ENCODE assay signal across 7 mouse cellular contexts in genomic region chr15:89140048-89140658, GRCm38 (mm10). TPM values are rescaled to one million over a fixed set of nuclear protein-coding genes. Genes with fewer than 3 reads are reported as not detected.
DNase-seq lines count a peak whose midpoint lies in the region; ATAC-seq and TF ChIP-seq lines count a peak whose summit lies in the region.

No protein-coding gene starts in this region.

- WGBS in forebrain, embryonic 15.5 days: under 1% methylated on average over 53 of the region's 53 CpGs
- WGBS in hindbrain, embryonic 10.5 days: under 1% methylated on average over 53 of the region's 53 CpGs
- WGBS in midbrain, embryonic 11.5 days: under 1% methylated on average over 53 of the region's 53 CpGs

- H3K9ac ChIP-seq in ES-E14 (ENCODE audit: insufficient read depth, low read depth, low read length, poor library complexity, severe bottlenecking): peak overlapping the region; percentile 84
- H3K9ac ChIP-seq in forebrain, embryonic 15.5 days (replicated peaks): peak overlapping the region; percentile 57
- peak overlapping the region; percentile 86 for H3K9ac ChIP-seq in midbrain, embryonic 11.5 days (ENCODE audit: low read length)

- H3K36me3 ChIP-seq in ES-E14 (ENCODE audit: control insufficient read depth, insufficient read depth, low read length, poor library complexity, severe bottlenecking): peaks cover 4% of the 10 kb centered on the region; the same call in 1 of the 2 replicates
- H3K36me3 ChIP-seq in forebrain, embryonic 15.5 days: peaks cover 6% of the 10 kb centered on the region; the same call in 1 of the 2 replicates
- peaks cover 34% of the 10 kb centered on the region for H3K36me3 ChIP-seq in hindbrain, embryonic 10.5 days
- peaks cover 10% of the 10 kb centered on the region for H3K36me3 ChIP-seq in midbrain, embryonic 11.5 days (ENCODE audit: control insufficient read depth, insufficient read depth, low read length)

- ATAC-seq in forebrain, embryonic 15.5 days (replicated peaks): peak; percentile 57
- peak; percentile 43 for ATAC-seq in midbrain, embryonic 11.5 days (ENCODE audit: low FRiP score)

- H3K27ac ChIP-seq in ES-E14 (ENCODE audit: insufficient read depth, low read depth, low read length, poor library complexity, severe bottlenecking): no peak overlapping the region
- H3K27ac ChIP-seq in forebrain, embryonic 15.5 days (replicated peaks): no peak overlapping the region
- peak overlapping the region; percentile 88 for H3K27ac ChIP-seq in hindbrain, embryonic 10.5 days
- peak overlapping the region; percentile 40 for H3K27ac ChIP-seq in midbrain, embryonic 11.5 days (ENCODE audit: low read depth, low read length)

- H3K4me3 ChIP-seq in ES-E14 (ENCODE audit: insufficient read depth in 1 of 2, low read depth in 1 of 2, low read length in 2 of 2, poor library complexity in 1 of 2, severe bottlenecking in 1 of 2): peak overlapping the region; percentile 69 to 88
- peak overlapping the region; percentile 42 for H3K4me3 ChIP-seq in forebrain, embryonic 15.5 days
- peak overlapping the region; percentile 66 for H3K4me3 ChIP-seq in hindbrain, embryonic 10.5 days
- peak overlapping the region; percentile 65 for H3K4me3 ChIP-seq in midbrain, embryonic 11.5 days (ENCODE audit: low read depth, low read length)

- H3K27me3 ChIP-seq in forebrain, embryonic 15.5 days: peaks cover 9% of the 10 kb centered on the region; the same call in 1 of the 2 replicates
- peaks cover 32% of the 10 kb centered on the region for H3K27me3 ChIP-seq in hindbrain, embryonic 10.5 days (ENCODE audit: insufficient read depth, poor library complexity, severe bottlenecking)
- no peaks in the 10 kb centered on the region; the same call in 1 of the 2 replicates for H3K27me3 ChIP-seq in midbrain, embryonic 11.5 days (ENCODE audit: control insufficient read depth, insufficient read depth, low read length)

- intact Hi-C loops in left cerebral cortex, postnatal 14 days (cut with DNase I): no loop called here

- H3K4me1 ChIP-seq in ES-E14 (ENCODE audit: control insufficient read depth in 2 of 2, insufficient read depth in 2 of 2, low read length in 2 of 2, poor library complexity in 1 of 2): peaks cover 0 to 11% of the 10 kb centered on the region in 2 experiments; a peak in 1 of 4 replicates
- H3K4me1 ChIP-seq in forebrain, embryonic 15.5 days: peaks cover 19% of the 10 kb centered on the region
- peaks cover 52% of the 10 kb centered on the region for H3K4me1 ChIP-seq in hindbrain, embryonic 10.5 days (replicated peaks)
- H3K4me1 ChIP-seq in midbrain, embryonic 11.5 days (ENCODE audit: control insufficient read depth, insufficient read depth, low read length): peaks cover 19% of the 10 kb centered on the region

- DNase-seq in ES-E14 (ENCODE audit: low read depth, low spot score): no peak
- DNase-seq in brain, adult 2 months (ENCODE audit: low read depth, low spot score): peak; percentile 91
- peak; percentile 58 for DNase-seq in hindbrain, embryonic 10.5 days (ENCODE audit: low spot score)
- peak; percentile 69 to 84 for DNase-seq in left cerebral cortex, postnatal 14 days (ENCODE audit: low spot score in 2 of 2)
- DNase-seq in midbrain, embryonic 11.5 days (ENCODE audit: low spot score, missing footprints): peak; percentile 90
- peak; percentile 82 for DNase-seq in urinary bladder, postnatal 14 days (ENCODE audit: low spot score)

- in situ Hi-C loops in ES-E14 (cut with MboI; ENCODE audit: low sequenced_read_pairs in 2 of 2, unreplicated experiment in 2 of 2): no loop called here

- no peaks in the 10 kb centered on the region for H3K9me3 ChIP-seq in ES-E14 (ENCODE audit: control insufficient read depth, insufficient read depth, low read depth, low read length)
- no peaks in the 10 kb centered on the region for H3K9me3 ChIP-seq in forebrain, embryonic 15.5 days
- H3K9me3 ChIP-seq in hindbrain, embryonic 10.5 days: no peaks in the 10 kb centered on the region
- no peaks in the 10 kb centered on the region for H3K9me3 ChIP-seq in midbrain, embryonic 11.5 days (ENCODE audit: control insufficient read depth, low read length)

- peak overlapping the region; percentile 88 for H3K4me2 ChIP-seq in forebrain, embryonic 15.5 days (replicated peaks)
- H3K4me2 ChIP-seq in midbrain, embryonic 11.5 days: peak overlapping the region; percentile 95

TF ChIP-seq in ES-E14, 5 proteins besides CTCF, POLR2A, EP300 and RAD21:
- TF ChIP-seq MAFK (IDR thresholded peaks at IDR 0.05; ENCODE audit: insufficient read depth, low read depth, low read length): no peak
- TF ChIP-seq HCFC1 (IDR thresholded peaks at IDR 0.05; ENCODE audit: borderline replicate concordance, insufficient read depth, low read length): no peak
- TF ChIP-seq ZNF384 (IDR thresholded peaks at IDR 0.05; ENCODE audit: low read depth, low read length): no peak
- TF ChIP-seq ZC3H11A (IDR thresholded peaks at IDR 0.05; ENCODE audit: borderline replicate concordance, low read depth, low read length): no peak
- TF ChIP-seq CHD2 (IDR thresholded peaks at IDR 0.05; ENCODE audit: low read depth, low read length): no peak
TF ChIP-seq in ES-E14: peak in this region for 0.

RNA-seq across cellular contexts. Expression of gene Mapk12, which starts 0.3 kb away (rescaled TPM):
- total RNA-seq in ES-E14 (2012; rRNA removed): 8.1 and 10.6 TPM in 2 replicates
- polyA plus RNA-seq in forebrain, embryonic 15.5 days (2015; fragmentation: Nextera tagmentation; extraction: Ambion mirVana): 5.5 and 5.8 TPM in 2 replicates
- polyA plus RNA-seq in hindbrain, embryonic 10.5 days (2016; fragmentation: Nextera tagmentation; extraction: Ambion mirVana): 23.7 and 28.5 TPM in 2 replicates
- total RNA-seq in left cerebral cortex, postnatal 14 days (2021): 1 to 10 TPM; 6.7 to 8.2 TPM
- polyA plus RNA-seq in midbrain, embryonic 11.5 days (2014; fragmentation: Nextera tagmentation; extraction: Ambion mirVana): 21.3 and 27.0 TPM in 2 replicates

RNA-seq across cellular contexts. Expression of gene Mapk11, which starts 9.3 kb away (rescaled TPM):
- total RNA-seq in ES-E14 (2012; rRNA removed): 6.6 and 12.7 TPM in 2 replicates
- 42.8 and 42.9 TPM in 2 replicates for polyA plus RNA-seq in forebrain, embryonic 15.5 days (2015; fragmentation: Nextera tagmentation; extraction: Ambion mirVana)
- 34.9 and 46.6 TPM in 2 replicates for polyA plus RNA-seq in hindbrain, embryonic 10.5 days (2016; fragmentation: Nextera tagmentation; extraction: Ambion mirVana)
- 10 to 100 TPM; 35.2 to 39.7 TPM for total RNA-seq in left cerebral cortex, postnatal 14 days (2021)
- 34.9 and 40.6 TPM in 2 replicates for polyA plus RNA-seq in midbrain, embryonic 11.5 days (2014; fragmentation: Nextera tagmentation; extraction: Ambion mirVana)

RNA-seq across cellular contexts. Expression of gene Hdac10, which starts 11.7 kb away (rescaled TPM):
- 7.4 and 11.4 TPM in 2 replicates for total RNA-seq in ES-E14 (2012; rRNA removed)
- polyA plus RNA-seq in forebrain, embryonic 15.5 days (2015; fragmentation: Nextera tagmentation; extraction: Ambion mirVana): 31.5 and 38.6 TPM in 2 replicates
- 16.4 and 18.5 TPM in 2 replicates for polyA plus RNA-seq in hindbrain, embryonic 10.5 days (2016; fragmentation: Nextera tagmentation; extraction: Ambion mirVana)
- 10 to 100 TPM; 12.3 to 13.3 TPM for total RNA-seq in left cerebral cortex, postnatal 14 days (2021)
- polyA plus RNA-seq in midbrain, embryonic 11.5 days (2014; fragmentation: Nextera tagmentation; extraction: Ambion mirVana): 11.6 and 13.6 TPM in 2 replicates

RNA-seq across cellular contexts. Expression of gene Tubgcp6, which starts 17.2 kb away (rescaled TPM):
- total RNA-seq in ES-E14 (2012; rRNA removed): 37.3 and 45.0 TPM in 2 replicates
- 17.5 and 17.7 TPM in 2 replicates for polyA plus RNA-seq in forebrain, embryonic 15.5 days (2015; fragmentation: Nextera tagmentation; extraction: Ambion mirVana)
- 23.7 and 26.0 TPM in 2 replicates for polyA plus RNA-seq in hindbrain, embryonic 10.5 days (2016; fragmentation: Nextera tagmentation; extraction: Ambion mirVana)
- 10 to 100 TPM; 27.6 to 32.6 TPM for total RNA-seq in left cerebral cortex, postnatal 14 days (2021)
- 14.9 and 16.8 TPM in 2 replicates for polyA plus RNA-seq in midbrain, embryonic 11.5 days (2014; fragmentation: Nextera tagmentation; extraction: Ambion mirVana)

RNA-seq across cellular contexts. Expression of gene Plxnb2, which starts 40.4 kb away (rescaled TPM):
- 116 and 178 TPM in 2 replicates for total RNA-seq in ES-E14 (2012; rRNA removed)
- polyA plus RNA-seq in forebrain, embryonic 15.5 days (2015; fragmentation: Nextera tagmentation; extraction: Ambion mirVana): 113 and 118 TPM in 2 replicates
- polyA plus RNA-seq in hindbrain, embryonic 10.5 days (2016; fragmentation: Nextera tagmentation; extraction: Ambion mirVana): 133 and 155 TPM in 2 replicates
- 10 to 100 TPM; 50.7 to 52.0 TPM for total RNA-seq in left cerebral cortex, postnatal 14 days (2021)
- 97.5 and 115 TPM in 2 replicates for polyA plus RNA-seq in midbrain, embryonic 11.5 days (2014; fragmentation: Nextera tagmentation; extraction: Ambion mirVana)

Comparison
In these comparisons a context has a peak if more than half of its experiments do, and no peak if none do; other contexts are left out.
1. H3K27ac ChIP-seq: peak in hindbrain, embryonic 10.5 days (single experiment) and midbrain, embryonic 11.5 days (single experiment); none in ES-E14 (single experiment) and forebrain, embryonic 15.5 days (single experiment).
2. Peak in every context shown above with its lines, with median percentiles within 50 percentile points of each other: H3K4me3 ChIP-seq and H3K9ac ChIP-seq.